Mouse (Mus musculus): ENCODE measurements around the gene Snx21.

Gene Snx21

GRCm38 (mm10) chr2:164793772-164794171 is 8.1 kb downstream of the Snx21 start:
- peak; percentile 42 for DNase-seq (ENCODE audit: low read depth, low spot score)

- peak; percentile 82 for DNase-seq (ENCODE audit: low read depth, low spot score)
These were observed 8.7 kb downstream of the Snx21 start for GRCm38 (mm10) chr2:164794293-164794692.

GRCm38 (mm10) chr2:164795868-164796267 is 10.2 kb downstream of the Snx21 start:
- no peak for DNase-seq (ENCODE audit: low read depth, low spot score)

GRCm38 (mm10) chr2:164798554-164798953 is 12.9 kb downstream of the Snx21 start:
- DNase-seq (ENCODE audit: low read depth, low spot score) = peak; percentile 49

- no peak for DNase-seq (ENCODE audit: low read depth, low spot score)
These were observed 14.8 kb downstream of the Snx21 start for GRCm38 (mm10) chr2:164800252-164801004.

GRCm38 (mm10) chr2:164803201-164803920 is 17.7 kb downstream of the Snx21 start:
- no peak for DNase-seq (ENCODE audit: low read depth, low spot score)

DNA sequence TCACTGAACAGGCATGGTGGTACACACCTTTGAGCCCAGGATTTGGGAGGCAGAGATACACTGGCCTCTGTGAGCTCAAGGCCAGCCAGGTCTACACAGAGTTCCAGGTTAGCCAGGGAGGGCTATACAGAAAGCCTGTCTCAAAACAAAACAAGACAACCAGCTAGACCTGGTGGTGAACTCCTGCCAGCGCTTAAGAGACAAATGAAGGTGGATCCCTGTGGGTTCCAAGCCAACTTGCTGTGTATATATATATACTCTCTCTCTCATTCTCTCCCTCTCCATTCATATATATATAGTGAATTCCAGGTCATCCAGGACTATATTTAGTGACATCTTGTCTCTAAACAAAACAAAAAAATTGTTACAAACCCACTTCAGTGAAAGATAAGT is 18.3 kb downstream of the Snx21 start:
- DNase-seq (ENCODE audit: low read depth, low spot score) = no peak

DNA sequence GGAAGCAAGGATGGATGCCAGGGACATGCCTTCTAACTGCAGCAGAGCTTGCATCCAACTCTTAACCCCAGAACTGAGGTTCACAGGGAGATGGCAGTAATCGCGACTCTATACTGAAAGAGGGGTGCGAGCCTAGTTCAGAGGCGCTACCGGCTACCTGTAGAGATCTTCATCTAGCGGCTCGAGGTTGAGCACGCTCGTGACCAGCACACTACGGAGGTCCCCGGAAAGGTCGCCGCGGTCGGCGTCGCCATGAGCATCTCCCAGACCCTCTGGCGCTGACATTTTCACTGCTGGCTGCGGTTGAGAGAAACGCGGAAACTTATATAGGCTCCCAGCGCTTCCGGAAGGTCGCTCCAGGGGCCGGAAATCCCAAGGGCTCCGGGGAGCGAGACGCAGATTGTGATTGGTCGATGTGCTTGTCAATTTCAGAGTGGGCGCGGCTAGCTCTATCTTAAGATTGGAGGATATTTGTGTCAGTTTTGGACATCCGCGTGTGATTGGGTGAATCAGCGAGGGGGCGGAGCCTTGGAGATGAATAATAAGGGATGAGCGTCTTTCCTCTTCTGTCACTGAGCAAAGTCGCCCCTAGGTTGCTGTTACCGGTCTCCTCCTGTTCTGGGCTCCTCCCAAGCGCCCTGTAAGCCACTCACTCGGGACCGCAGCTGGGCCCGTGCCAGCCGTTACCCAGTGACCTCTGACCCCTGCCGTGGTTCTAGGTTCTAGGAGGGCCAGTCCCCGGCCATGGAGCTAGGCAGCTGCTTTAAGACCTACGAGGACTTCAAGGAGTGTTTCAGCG is 19.1 kb downstream of the Snx21 start, which contains the start of the genes Acot8 and Zswim3:
Gene Acot8 (minus strand): TSS at position 350 of the 799 bp plus-strand sequence.
Gene Zswim3 (plus strand): TSS at position 566 of the 799 bp plus-strand sequence.
- peak; percentile 99 for DNase-seq (ENCODE audit: low read depth, low spot score)

DNA sequence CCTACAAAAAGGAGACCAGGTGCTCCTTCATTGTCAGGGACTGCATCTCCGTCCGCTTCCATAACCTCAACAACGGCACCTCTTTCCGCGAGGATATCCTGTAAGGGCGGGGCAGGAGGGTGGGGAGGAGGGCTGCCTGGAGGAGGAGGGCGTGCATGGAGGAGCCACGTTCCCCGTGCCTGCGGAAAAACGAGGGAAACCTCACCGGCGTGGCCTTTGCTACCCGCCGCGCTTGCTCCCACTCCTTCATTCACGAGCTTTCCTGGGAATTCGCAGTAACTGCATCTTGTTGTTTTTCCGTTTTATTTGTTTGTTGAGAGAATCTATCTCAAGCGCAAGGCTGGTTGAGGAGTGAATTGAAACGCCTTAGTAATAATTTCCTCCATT is 19.7 kb downstream of the Snx21 start:
- no peak for DNase-seq (ENCODE audit: low read depth, low spot score)

DNA sequence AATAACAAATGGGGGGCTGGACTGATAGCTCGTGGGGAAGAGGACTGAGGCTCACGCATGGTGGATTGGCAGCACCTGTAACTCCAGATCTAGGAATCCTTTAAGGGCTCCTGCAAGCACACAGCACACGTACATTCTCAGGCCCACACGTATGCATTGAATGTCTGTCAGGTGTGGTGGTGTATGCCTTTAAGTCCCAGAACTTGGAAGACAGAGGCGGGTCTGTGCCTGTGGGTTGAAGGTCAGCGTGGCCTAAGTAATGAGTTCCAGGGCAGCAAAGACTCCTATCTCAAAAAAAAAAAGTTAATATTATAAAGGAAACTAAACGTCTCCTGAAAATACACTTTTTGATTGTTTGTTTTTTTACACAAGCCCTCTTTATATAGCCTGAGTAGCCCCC is 21.0 kb downstream of the Snx21 start:
- DNase-seq (ENCODE audit: low read depth, low spot score) = no peak

GRCm38 (mm10) chr2:164813557-164813956 is 27.9 kb downstream of the Snx21 start:
- DNase-seq (ENCODE audit: low read depth, low spot score) = no peak

- no peak for DNase-seq (ENCODE audit: low read depth, low spot score)
These were observed 29.7 kb downstream of the Snx21 start for GRCm38 (mm10) chr2:164815348-164815747.

GRCm38 (mm10) chr2:164815821-164816220 is 30.2 kb downstream of the Snx21 start:
- no peak for DNase-seq (ENCODE audit: low read depth, low spot score)

- DNase-seq (ENCODE audit: low read depth, low spot score) = no peak
These were observed 31.6 kb downstream of the Snx21 start for GRCm38 (mm10) chr2:164817206-164817605.

DNA sequence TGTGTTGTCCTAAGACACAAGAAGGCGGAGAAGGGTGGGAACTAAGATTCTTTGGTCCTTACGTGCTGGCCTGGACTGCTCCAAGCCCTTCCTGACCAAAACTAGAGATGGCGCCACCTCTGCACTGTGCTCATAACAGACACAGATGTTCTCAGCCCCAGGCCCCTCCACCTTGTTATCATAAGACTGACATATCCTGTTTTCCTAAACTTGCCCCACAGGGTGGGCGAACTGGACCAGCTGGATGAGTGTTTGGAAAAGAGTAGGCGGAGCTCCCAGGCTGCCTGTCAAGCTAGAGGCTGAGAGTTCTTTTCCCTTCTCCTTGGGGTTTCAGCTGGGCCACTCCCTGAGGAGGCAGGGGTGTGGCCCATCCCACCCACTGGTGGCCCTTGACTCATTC is 32.1 kb downstream of the Snx21 start:
- DNase-seq (ENCODE audit: low read depth, low spot score) = no peak

DNA sequence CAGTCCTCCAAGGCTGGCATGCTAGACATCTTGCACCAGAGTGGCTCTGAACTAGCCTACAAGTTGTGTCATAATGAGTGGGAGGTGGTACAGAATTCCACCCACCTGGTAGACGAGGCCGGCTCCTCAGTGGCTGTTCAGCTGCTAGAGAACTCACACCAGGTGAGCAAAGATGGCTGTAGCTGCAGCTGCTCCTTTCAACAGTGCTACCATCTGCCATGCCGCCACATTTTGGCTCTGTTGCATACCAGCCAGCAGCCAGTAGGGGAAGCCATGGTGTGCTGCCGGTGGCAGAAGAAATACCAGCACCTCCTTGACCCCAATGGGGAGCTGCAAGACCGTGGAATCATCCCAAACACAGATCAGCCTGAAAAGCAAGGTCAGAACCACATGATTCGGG is 35.4 kb downstream of the Snx21 start:
- DNase-seq (ENCODE audit: low read depth, low spot score) = no peak

- peak; percentile 97 for DNase-seq (ENCODE audit: low read depth, low spot score)
These were observed 37.1 kb downstream of the Snx21 start, which contains the start of gene Zswim1 for GRCm38 (mm10) chr2:164822636-164823165. TSS of gene Zswim1 (plus strand) at chr2:164822686.

DNA sequence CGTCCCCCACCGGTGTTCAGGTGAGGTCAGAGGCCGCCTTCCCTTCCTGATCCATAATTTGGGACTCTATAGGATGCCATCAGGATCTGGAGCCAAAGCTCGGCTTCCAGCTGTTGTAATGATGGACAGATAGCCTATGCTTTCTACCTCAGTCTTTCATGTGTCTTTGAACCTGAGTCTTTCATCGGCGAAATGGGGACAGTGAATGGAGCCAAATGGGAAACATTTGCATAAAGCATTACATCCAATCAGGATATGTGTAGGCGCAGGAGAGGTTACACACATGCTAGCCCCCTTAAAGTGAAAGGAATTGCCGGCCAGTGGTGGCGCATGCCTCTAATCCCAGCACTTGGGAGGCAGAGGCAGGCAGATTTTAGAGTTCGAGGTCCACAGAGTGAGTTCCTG is 37.6 kb downstream of the Snx21 start:
- peak; percentile 45 for DNase-seq (ENCODE audit: low read depth, low spot score)

GRCm38 (mm10) chr2:164823969-164824368 is 38.3 kb downstream of the Snx21 start:
- peak; percentile 36 for DNase-seq (ENCODE audit: low read depth, low spot score)

GRCm38 (mm10) chr2:164825521-164825920 is 39.9 kb downstream of the Snx21 start:
- DNase-seq (ENCODE audit: low read depth, low spot score) = no peak

DNA sequence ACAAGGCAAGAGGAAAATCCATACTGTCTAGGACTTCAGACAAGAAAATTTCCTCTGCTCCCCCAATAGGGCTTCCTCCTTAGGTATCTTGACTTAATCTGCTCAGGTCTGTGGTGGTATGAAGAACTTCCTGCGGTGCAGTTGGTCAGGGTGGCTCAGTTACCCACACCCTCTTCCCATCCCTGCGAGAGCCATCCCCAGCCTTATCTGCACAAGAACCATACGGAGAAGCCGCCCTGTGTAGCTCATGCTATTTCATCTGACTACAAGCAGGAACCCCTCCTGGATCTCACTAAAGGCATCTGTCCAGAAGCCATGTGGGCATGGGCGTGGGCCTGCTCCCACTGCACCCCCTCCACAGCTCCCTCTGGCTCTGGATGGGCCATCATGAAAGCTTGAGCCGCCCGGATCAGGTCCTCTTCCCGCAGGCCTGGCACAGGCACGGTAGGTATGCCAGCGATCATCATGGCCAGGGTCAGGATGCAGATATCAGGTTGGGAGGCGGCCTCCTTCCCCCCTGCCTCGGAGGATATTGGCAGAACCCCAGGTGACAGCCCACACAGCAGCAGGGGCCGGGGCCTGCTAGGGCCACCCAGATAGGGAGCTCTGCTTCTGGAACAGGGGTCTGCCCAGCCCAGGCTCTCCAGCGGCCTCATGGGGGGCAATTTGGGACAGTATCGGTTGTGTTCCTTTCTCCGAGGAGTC is 41.7 kb downstream of the Snx21 start:
- DNase-seq (ENCODE audit: low read depth, low spot score) = no peak
